Mouse (Mus musculus): Measurements from ENCODE around the gene Hyal3.

- no peak for TF ChIP-seq POLR2A (IDR thresholded peaks at IDR 0.05; ENCODE audit: low read depth, low read length)
- no peak for TF ChIP-seq CTCF (IDR thresholded peaks at IDR 0.05; ENCODE audit: extremely low read depth, insufficient read depth, insufficient read length, insufficient replicate concordance)
Observed at GRCm38 (mm10) chr9:107544196-107544700, 36.4 kb upstream of the Hyal3 start.

Data from spleen, adult 2 months (tissue).